Mouse (Mus musculus) G1E (cell line): ENCODE results near the gene Snx29.

ENCODE experiments used
- CTCF ChIP-seq: IDR thresholded peaks from 2 replicates; pipeline ENCODE4 v1.5.1; 2012; ENCODE audit warnings: low read depth, low read length, inconsistent platforms, mixed read lengths
- GATA1 ChIP-seq: IDR thresholded peaks from 2 replicates; pipeline ENCODE4 v1.6.1; 2012; ENCODE audit warnings: borderline replicate concordance, low read length, inconsistent platforms, mixed read lengths
- POLR2AphosphoS5 ChIP-seq: IDR thresholded peaks from 2 replicates; pipeline ENCODE4 v1.6.1; 2012; ENCODE audit warnings: low read depth, low read length, inconsistent platforms; ENCODE audit not compliant: insufficient replicate concordance
- TAL1 ChIP-seq: conservative IDR thresholded peaks from 2 replicates; pipeline ENCODE4 v1.6.1; 2012; ENCODE audit warnings: low read depth, low read length, inconsistent platforms, mixed read lengths

GRCm38 (mm10) chr16:11476314-11476713 lies 153.6 kb downstream of the Snx29 start:
- TF ChIP-seq CTCF, result no peak
- TF ChIP-seq GATA1, result no peak
- TF ChIP-seq POLR2AphosphoS5, result no peak
- TF ChIP-seq TAL1, result no peak
